9 mouse cellular contexts compared by ENCODE assay signal in the genomic region with DNA sequence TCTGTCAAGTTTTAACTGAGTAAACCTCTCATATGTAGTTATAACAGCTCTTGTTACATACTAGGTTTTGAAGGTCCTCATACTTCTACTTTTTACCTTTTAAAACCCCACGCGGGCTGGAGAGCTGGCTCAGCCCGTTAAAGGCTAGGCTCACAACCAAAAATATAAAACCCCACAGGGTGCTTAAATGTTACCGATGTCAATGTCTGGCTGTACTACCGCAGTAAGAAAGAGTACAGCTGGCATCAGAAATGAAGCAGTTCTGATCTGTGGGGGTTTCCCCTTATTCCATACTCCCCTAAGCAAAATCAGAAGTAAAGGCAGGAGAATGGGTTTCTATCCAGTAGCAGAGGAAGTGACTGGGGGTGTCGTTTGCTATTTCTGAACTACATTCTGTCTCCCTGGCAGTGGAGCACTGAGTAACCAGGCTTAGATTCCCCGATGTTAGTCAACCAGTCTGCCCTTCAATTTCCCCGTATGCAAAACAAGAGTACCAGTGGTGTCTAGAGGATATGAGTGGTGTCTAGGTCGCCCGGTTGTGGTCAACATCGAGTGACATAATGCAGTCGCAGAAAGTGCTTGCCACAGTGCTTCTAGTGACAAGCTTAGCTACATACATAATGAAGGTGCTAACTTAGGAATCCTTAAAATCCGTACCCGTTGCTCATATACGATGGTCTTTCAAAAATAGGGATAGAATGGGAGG. TPM values are rescaled to one million over a fixed set of nuclear protein-coding genes. Genes with fewer than 3 reads are reported as not detected.
A peak's percentile ranks its signal among the peaks of the same experiment; 100 is the strongest.
DNase-seq lines count a peak whose midpoint lies in the region; ATAC-seq and TF ChIP-seq lines count a peak whose summit lies in the region.
"Had no signal": no experiment of that assay in that cellular context is flagged by ENCODE, and none has a peak within 500 bp of the region (broad histone marks: within the 10 kb centered on the region; RNA-seq: fewer than 3 reads in every experiment).

No protein-coding gene starts in this region.

- H3K9me3 ChIP-seq in lung, embryonic 16.5 days (ENCODE audit: control insufficient read depth, low read length) = no peaks in the 10 kb centered on the region

- H3K4me1 ChIP-seq in lung, embryonic 16.5 days (replicated peaks; ENCODE audit: control insufficient read depth, insufficient read depth, low read length) = peaks cover 27% of the 10 kb centered on the region
- peaks cover 5% of the 10 kb centered on the region; the same call in 1 of the 2 replicates for H3K4me1 ChIP-seq in small intestine, adult 2 months (ENCODE audit: control insufficient read depth, insufficient read depth, insufficient read length, low read length)

- no peak for TF ChIP-seq POLR2A in small intestine, adult 2 months (IDR thresholded peaks at IDR 0.05; ENCODE audit: low read depth, low read length)

- H3K27me3 ChIP-seq in lung, embryonic 16.5 days (ENCODE audit: control insufficient read depth, insufficient read depth, low read depth, low read length) = no peaks in the 10 kb centered on the region
- no peaks in the 10 kb centered on the region for H3K27me3 ChIP-seq in small intestine, adult 2 months (ENCODE audit: control insufficient read depth, insufficient read depth, low read length)

- WGBS in lung, embryonic 16.5 days = 13% methylated on average over 15 of the region's 15 CpGs
- WGBS in small intestine, adult 2 months = 14% methylated on average over 15 of the region's 15 CpGs

- no peaks in the 10 kb centered on the region for H3K36me3 ChIP-seq in lung, embryonic 16.5 days (ENCODE audit: control insufficient read depth, insufficient read depth, low read length)
- 0 out of 2 replicates have a peak, but pooled peaks cover 2% of the 10 kb centered on the region for H3K36me3 ChIP-seq in small intestine, adult 2 months (ENCODE audit: control insufficient read depth, insufficient read depth, low read length)

- peak; percentile 91 for ATAC-seq in activated CD4-positive, CD25-positive, alpha-beta regulatory T cell, adult 4 months
- ATAC-seq in lung, embryonic 16.5 days (ENCODE audit: low read depth) = no peak

- peak overlapping the region; percentile 93 for H3K4me3 ChIP-seq in lung, embryonic 16.5 days (ENCODE audit: low read length)
- peak overlapping the region; percentile 91 for H3K4me3 ChIP-seq in small intestine, adult 2 months (ENCODE audit: low read depth, low read length)

- peak overlapping the region; percentile 91 for H3K9ac ChIP-seq in lung, embryonic 16.5 days (ENCODE audit: low read length)

- DNase-seq in layer of hippocampus, adult 11-12 months (ENCODE audit: low spot score) = peak; percentile 42
- DNase-seq in layer of hippocampus, postnatal 25 days (ENCODE audit: extremely low spot score in 1 of 2, low spot score in 1 of 2) = no peak
- DNase-seq in heart, adult 8-10 months (ENCODE audit: low spot score) = peak; percentile 16
- DNase-seq in kidney, adult 9 months = peak; percentile 33
- DNase-seq in cerebellum, postnatal 4 days (ENCODE audit: low spot score in 2 of 2) = no peak

- no peak for TF ChIP-seq CTCF in small intestine, adult 2 months (IDR thresholded peaks at IDR 0.05; ENCODE audit: extremely low read depth, insufficient read length, insufficient replicate concordance, low read depth, low read length)

- H3K4me2 ChIP-seq in lung, embryonic 16.5 days (ENCODE audit: low read depth, low read length) = peak overlapping the region; percentile 85

- H3K27ac ChIP-seq in lung, embryonic 16.5 days (ENCODE audit: low read length) = no peak overlapping the region
- H3K27ac ChIP-seq in small intestine, adult 2 months (ENCODE audit: insufficient read depth, low read depth, low read length) = peak overlapping the region; percentile 22; the same call in 1 of the 2 replicates

RNA-seq across cellular contexts. Expression of gene Cpd, which starts 1.4 kb away (rescaled TPM):
- total RNA-seq in layer of hippocampus, postnatal 25 days (2021) = 10 to 100 TPM; 57.7 to 62.8 TPM
- polyA plus RNA-seq in activated CD4-positive, CD25-positive, alpha-beta regulatory T cell, adult 4 months (2017; shearing (Covaris generic)) = 1 to 10 TPM; 4.8 to 6.1 TPM
- 10 to 100 TPM; 32.8 to 38.8 (median 37.0) TPM for total RNA-seq in heart, adult 8-10 months (2022)
- 12.6 and 13.4 TPM in 2 replicates for polyA plus RNA-seq in lung, embryonic 16.5 days (2015; fragmentation: Nextera tagmentation; extraction: Ambion mirVana)
- polyA plus RNA-seq in small intestine, adult 2 months (2012; rRNA removed) = 16.3 and 16.4 TPM in 2 replicates

RNA-seq across cellular contexts. Expression of gene Tmigd1, which starts 56.5 kb away (rescaled TPM):
- total RNA-seq in layer of hippocampus, postnatal 25 days (2021) = not detected
- polyA plus RNA-seq in activated CD4-positive, CD25-positive, alpha-beta regulatory T cell, adult 4 months (2017; shearing (Covaris generic)) = 1 to 10 TPM; 1.8 to 2.5 TPM
- under 1 TPM in 2 of 4 experiments, not detected in 2; 0.38 to 0.53 TPM for total RNA-seq in heart, adult 8-10 months (2022)
- 0.11 and 0.47 TPM in 2 replicates for polyA plus RNA-seq in lung, embryonic 16.5 days (2015; fragmentation: Nextera tagmentation; extraction: Ambion mirVana)
- 0.29 and 8.4 TPM in 2 replicates for polyA plus RNA-seq in small intestine, adult 2 months (2012; rRNA removed)
- polyA plus RNA-seq: brain, embryonic 14.5 days had no signal

Comparison
In these comparisons a context has a peak if more than half of its experiments do, and no peak if none do; other contexts are left out.
1. DNase-seq: peak in layer of hippocampus, adult 11-12 months (single experiment), heart, adult 8-10 months (single experiment) and kidney, adult 9 months (single experiment); none in layer of hippocampus, postnatal 25 days (0 of 2) and cerebellum, postnatal 4 days (0 of 2).